Mouse (Mus musculus) frontal cortex, postnatal 36 days (tissue): ENCODE measurements around the gene Tbc1d8b.
"Not testable (repeated sequence)": the region's sequence is repeated elsewhere in the genome, so short reads cannot be mapped to it uniquely, and the experiment has no call there.

Source experiments
- DNase-seq, 2 experiments: peaks; one replicate each; pipeline ENCODE4 v3.0.0; 2022; ENCODE audit warnings: low spot score in 2 of 2

The Tbc1d8b gene

GRCm38 (mm10) chrX:139684775-139685695, at the start of gene Tbc1d8b:
Tbc1d8b (plus strand) TSS chrX:139684996.
- DNase-seq: peak; percentile 63 to 78

GRCm38 (mm10) chrX:139639744-139640143, 45.1 kb upstream of the Tbc1d8b start:
- DNase-seq: no peak

GRCm38 (mm10) chrX:139640418-139640817, 44.4 kb upstream of the Tbc1d8b start:
- DNase-seq: no peak

GRCm38 (mm10) chrX:139652226-139652625, 32.6 kb upstream of the Tbc1d8b start:
- no peak for DNase-seq

- DNase-seq: no peak
These were observed 31.5 kb upstream of the Tbc1d8b start for GRCm38 (mm10) chrX:139653292-139653691.

- no peak for DNase-seq
These were observed 30.3 kb upstream of the Tbc1d8b start for GRCm38 (mm10) chrX:139654350-139655063.

GRCm38 (mm10) chrX:139662111-139662510, 22.7 kb upstream of the Tbc1d8b start:
- no peak for DNase-seq

- no peak for DNase-seq
These were observed 19.0 kb upstream of the Tbc1d8b start for GRCm38 (mm10) chrX:139665829-139666228.

GRCm38 (mm10) chrX:139684410-139684774, 404 bp upstream of the Tbc1d8b start:
- no peak for DNase-seq

GRCm38 (mm10) chrX:139714381-139714780, 29.6 kb downstream of the Tbc1d8b start, which contains the start of gene Gm15013:
Gm15013 (minus strand) TSS chrX:139714481.
- DNase-seq: no peak

- no peak for DNase-seq
These were observed 37.6 kb downstream of the Tbc1d8b start for GRCm38 (mm10) chrX:139722350-139722749.

- no peak for DNase-seq
These were observed 45.7 kb downstream of the Tbc1d8b start for GRCm38 (mm10) chrX:139730541-139730940.

GRCm38 (mm10) chrX:139737066-139737465, 52.3 kb downstream of the Tbc1d8b start:
- DNase-seq: no peak

GRCm38 (mm10) chrX:139751855-139752254, 67.1 kb downstream of the Tbc1d8b start:
- DNase-seq: peak in 1 of 2 experiments; percentile 10

GRCm38 (mm10) chrX:139758634-139759033, 73.8 kb downstream of the Tbc1d8b start:
- not testable (repeated sequence) for DNase-seq

GRCm38 (mm10) chrX:139762546-139762945, 77.8 kb downstream of the Tbc1d8b start:
- DNase-seq: peak; percentile 8 to 37

- DNase-seq: no peak
These were observed 85.3 kb downstream of the Tbc1d8b start for GRCm38 (mm10) chrX:139769975-139770637.

- peak; percentile 23 to 33 for DNase-seq
These were observed 89.7 kb downstream of the Tbc1d8b start for GRCm38 (mm10) chrX:139774309-139775083.

- DNase-seq: no peak
These were observed 90.4 kb downstream of the Tbc1d8b start for GRCm38 (mm10) chrX:139775084-139775612.

- no peak for DNase-seq
These were observed 92.6 kb downstream of the Tbc1d8b start for GRCm38 (mm10) chrX:139777357-139777756.

- no peak for DNase-seq
These were observed 94.1 kb downstream of the Tbc1d8b start for GRCm38 (mm10) chrX:139778886-139779285.
